Mouse (Mus musculus) splenic B cell, adult 2 months (primary cell): Measurements from ENCODE around the gene Gramd1b.

ENCODE experiments used
- DNase-seq: peaks from one replicate; pipeline ENCODE4 v3.0.0-alpha.2; 2011; ENCODE audit warnings: low read depth, low spot score
- H3K27me3 ChIP-seq: 2 replicates; pipeline ENCODE4 v1.6.1; 2012; ENCODE audit warnings: mild to moderate bottlenecking, low read length, moderate library complexity, mixed read lengths; ENCODE audit not compliant: control insufficient read depth, poor library complexity, insufficient read depth, severe bottlenecking
- H3K36me3 ChIP-seq: 2 replicates; pipeline ENCODE4 v1.6.1; 2012; ENCODE audit warnings: mild to moderate bottlenecking, low read length, moderate library complexity, mixed read lengths; ENCODE audit not compliant: control insufficient read depth, poor library complexity, insufficient read depth, severe bottlenecking

Gramd1b gene

DNA sequence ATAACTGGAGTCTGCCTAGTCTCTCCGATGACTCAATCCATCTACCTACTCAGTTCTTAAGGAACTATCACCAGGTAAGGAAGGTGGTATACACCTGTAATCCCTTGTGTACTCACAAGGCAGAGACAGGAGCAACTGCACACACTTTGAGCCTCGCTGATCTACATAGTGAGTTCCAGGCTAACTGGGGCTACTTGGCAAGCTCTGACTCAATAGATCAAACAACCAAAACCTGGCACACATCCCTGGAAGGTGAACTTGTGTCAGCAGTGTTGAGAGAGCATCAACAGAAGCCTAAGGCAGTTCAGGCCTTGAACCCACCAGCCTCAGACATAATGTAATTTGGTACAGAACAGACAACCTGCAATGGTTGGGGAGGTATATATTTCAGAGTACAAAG, 135.0 kb downstream of the Gramd1b start:
- Histone ChIP-seq H3K36me3 (no peaks in the 10 kb centered on the region), H3K27me3 (no peaks in the 10 kb centered on the region)
- no peak for DNase-seq

DNA sequence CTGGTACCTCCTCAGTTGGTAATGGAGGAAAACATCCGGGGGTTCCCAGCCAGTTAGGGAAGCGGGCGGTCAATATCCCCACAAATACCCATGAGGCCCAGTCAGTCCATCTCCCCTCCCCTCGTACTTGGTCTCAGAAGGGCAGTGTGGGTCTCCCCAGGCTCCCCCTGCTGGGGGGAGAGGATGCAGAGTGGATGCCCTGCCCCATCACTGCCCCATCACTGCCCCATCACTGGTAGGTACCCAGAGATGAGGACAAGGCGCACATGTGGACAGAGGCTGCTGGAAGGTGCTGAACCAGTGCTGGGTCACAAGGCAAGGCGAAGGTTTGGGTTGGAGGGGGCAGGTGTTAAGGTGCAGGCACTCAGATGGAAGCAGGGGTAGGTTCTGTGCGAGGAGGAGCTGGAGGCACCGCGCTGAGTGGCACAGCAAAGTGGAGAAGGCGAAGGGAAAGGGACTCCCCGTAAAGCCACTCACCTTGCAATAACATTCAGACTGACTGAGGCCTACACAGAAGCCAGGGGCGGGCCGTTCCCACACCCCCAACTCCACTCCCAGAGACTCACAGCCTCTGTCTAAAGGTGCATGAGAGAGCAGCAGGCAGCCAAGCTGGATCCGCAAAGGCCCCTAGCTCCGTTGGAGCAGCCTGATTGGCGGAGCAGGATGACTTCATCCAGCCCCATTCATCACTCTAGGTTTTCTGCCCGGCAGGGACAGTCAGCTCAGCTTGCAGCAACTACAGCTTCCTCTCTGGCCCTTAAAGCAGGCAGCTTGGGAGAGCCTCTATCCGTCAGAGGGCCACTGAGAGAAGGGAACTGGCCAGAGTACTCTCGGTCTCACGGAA, 139.1 kb downstream of the Gramd1b start:
- Histone ChIP-seq H3K27me3 (no peaks in the 10 kb centered on the region), H3K36me3 (no peaks in the 10 kb centered on the region)
- peak; percentile 22 for DNase-seq

DNA sequence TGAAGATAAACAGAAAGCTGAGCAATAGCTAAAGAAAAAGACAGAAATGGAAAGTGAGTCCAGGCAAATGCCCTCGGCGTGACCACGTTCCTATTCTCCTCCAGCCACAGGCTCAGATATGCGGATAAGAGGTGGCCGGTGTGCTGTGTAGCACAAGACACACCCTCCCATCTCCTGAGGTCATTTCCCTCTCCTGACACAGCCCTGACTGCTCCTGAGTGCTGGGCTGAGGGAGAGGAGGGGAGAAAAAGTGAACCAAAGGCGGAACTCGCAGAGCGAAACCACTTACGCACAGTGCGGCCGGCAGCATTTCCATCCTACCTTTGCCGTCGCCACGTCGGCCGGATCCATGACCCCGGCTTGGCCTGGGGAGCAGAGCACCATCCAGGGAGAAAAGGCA, 139.8 kb downstream of the Gramd1b start:
- no peaks in the 10 kb centered on the region for H3K36me3 ChIP-seq
- no peaks in the 10 kb centered on the region for H3K27me3 ChIP-seq
- peak; percentile 13 for DNase-seq

DNA sequence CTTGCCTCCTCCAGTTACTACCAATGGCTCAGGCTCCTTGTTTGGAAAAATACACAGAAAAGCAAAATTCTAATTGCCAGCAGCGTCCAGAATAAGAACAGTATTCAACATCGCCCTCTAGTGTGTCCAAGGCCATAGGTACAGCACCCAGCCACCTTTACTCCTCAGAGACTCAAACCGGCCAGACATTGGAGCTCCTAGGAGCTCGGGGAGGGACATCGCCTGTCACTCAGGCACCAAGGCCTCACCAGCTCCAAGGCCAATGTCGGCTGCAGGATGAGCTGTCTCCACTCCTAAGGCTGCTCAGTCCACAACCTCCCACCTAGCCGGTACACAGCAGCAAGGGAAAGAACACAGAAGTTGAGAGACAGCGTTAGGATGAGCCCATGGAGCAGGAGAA, 140.3 kb downstream of the Gramd1b start:
- DNase-seq, result peak; percentile 51
- Histone ChIP-seq H3K27me3 (no peaks in the 10 kb centered on the region), H3K36me3 (no peaks in the 10 kb centered on the region)

DNA sequence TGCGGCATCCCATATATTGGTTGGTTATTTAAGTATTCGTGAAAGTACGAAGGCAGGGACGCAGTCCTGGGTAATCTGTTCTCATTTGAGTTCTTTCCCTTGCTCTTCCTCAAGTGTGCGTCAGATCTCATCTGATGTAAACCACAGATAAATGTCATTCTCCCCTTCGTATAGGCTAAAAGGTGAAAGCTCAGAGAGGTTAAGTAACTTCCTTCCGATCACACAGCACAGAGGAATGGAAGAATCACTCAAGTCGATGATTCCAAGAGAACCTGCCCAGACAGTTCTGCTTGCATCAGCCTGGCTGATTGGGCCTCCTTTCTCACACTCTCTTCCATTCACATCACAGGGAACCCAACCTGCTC, 140.8 kb downstream of the Gramd1b start:
- Histone ChIP-seq H3K36me3 (no peaks in the 10 kb centered on the region), H3K27me3 (no peaks in the 10 kb centered on the region)
- DNase-seq, result no peak

DNA sequence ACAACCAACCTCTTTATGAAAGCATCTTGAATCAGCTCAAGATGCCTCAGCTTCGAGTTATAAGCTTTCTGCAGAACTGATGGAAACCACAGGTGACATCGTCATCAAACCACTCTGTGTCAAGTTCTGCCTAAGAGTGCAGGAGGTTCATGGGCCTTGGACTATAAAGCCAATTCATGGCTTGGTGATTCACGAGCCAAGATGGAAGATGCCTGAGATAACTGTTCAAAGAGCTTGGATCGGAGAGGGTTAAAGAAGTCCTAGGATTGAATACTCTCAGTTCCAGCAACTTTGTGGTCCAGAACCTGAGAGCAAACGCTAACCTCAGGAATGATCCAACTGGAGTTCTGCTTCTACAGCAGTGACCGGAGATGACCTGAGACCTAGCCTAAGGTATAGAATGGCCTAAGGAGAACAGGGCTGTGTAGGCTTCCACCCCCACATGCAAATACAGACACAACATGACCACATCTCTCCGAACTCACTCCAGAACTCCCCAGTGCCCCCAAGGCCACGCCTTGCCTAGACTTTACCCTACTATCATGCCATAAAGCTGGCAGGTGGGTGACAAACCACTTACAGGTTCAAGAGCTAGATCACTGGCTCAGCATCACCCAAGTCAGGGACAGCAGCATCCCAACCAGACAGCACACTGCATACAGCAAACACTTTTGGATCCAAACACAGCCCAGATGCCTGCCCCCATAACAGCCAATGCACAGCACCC, 141.4 kb downstream of the Gramd1b start:
- DNase-seq, result no peak
- no peaks in the 10 kb centered on the region for H3K36me3 ChIP-seq
- H3K27me3 ChIP-seq, result no peaks in the 10 kb centered on the region

DNA sequence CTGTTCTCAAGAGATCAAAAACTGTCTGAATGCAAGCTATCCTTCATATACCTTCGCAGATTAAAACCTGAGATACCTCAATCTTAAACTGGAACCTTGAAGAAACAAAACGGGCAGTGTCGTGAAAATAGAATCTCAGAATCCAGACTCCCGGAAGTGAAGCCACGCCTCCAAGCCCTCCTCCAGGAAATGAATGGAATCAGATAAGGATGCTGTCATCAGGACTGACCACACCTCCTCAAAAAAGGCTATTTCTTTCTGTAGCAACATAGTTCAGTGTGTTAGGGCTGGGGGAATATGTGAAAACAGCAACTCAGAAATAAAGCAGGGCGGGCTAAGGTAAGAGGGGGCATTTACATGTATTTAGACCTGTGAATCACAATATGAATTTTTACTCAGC, 142.0 kb downstream of the Gramd1b start:
- H3K27me3 ChIP-seq, result no peaks in the 10 kb centered on the region
- no peak for DNase-seq
- no peaks in the 10 kb centered on the region for H3K36me3 ChIP-seq

DNA sequence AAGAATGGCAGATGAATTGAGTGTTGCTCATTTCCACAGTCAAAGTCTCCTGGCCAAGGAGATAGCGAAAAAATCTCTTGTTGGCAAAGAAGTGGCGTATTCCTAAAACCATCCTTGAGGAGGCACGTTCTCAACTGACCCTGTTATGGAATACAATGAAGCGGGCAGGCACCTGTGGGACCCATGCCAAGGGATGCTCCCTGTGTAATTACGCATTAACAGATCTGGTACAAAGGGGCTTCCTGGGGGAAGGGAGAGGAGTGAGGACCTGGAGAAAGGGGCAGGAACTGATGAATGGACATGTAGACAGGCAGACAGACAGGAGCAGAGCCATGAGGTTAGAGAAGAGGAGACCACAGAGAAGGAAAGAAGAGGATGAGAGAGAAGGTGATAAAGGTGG, 146.4 kb downstream of the Gramd1b start:
- DNase-seq, result no peak
- no peaks in the 10 kb centered on the region for H3K27me3 ChIP-seq
- no peaks in the 10 kb centered on the region for H3K36me3 ChIP-seq

DNA sequence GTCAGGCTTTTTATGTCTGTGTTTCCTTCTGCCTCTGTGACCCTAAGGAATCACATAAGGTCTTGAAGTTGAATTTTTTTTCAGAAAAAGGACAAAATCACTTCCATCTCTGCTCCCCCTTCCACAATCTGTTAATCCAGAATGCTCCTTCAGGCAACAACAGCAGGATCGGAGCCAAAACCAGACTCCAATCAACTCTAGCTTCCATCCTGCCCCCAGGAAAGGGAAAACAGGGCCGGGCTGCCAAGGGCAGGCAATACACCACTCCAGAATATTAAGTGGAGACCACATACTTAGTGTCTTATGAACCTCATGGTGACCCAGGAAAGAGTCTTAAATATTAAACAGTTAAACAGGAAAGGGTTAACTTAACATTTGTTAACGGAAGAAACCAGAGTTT, 148.7 kb downstream of the Gramd1b start:
- Histone ChIP-seq H3K36me3 (no peaks in the 10 kb centered on the region), H3K27me3 (no peaks in the 10 kb centered on the region)
- DNase-seq, result no peak

DNA sequence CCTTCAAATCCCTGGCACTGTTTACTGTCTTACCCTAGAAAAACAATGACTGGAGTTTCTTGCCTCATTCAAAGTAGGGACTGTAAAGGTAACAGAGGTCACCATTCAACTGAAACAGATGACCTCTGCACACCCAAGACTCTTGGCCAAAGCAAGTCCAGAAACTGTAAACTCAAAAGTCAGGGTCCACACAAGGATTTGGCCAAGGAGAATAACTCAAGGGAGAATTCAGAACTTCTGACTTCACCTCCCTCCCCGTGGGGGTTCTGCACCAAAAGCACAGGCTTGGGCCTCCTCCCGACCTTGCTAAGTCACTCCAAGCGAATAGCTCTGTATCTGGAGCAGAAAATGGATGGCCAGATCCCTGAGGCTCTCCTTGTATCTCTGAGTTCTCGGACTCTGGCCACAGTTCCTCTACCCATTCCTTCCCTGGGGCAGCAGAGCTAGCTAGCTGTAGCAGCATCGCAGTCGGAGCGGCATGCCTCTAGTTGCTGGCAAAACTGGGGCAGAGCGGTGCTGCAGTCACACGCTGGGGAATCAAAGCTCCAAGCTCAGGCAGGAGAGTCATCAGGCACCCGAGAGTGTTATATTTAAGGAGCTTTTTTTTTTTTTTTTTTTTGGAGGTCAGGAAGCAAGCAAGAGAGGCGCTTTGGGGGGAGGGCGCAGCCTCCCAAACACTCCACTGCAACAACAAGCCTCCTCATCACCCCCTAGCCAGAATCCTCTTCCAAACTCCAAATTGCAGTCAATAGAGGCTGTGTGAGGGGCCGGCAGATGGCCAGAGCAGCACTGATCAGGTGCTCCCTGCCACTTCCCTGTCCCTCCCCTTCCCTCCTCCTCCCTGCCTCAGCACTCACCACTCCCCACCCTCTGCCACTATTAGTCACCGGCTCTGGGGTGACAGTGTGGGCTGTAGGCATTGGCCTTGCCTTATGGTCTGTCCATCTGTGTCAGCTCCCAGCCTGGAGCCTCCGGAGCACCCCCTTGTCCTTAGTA, 149.5 kb downstream of the Gramd1b start:
- Histone ChIP-seq H3K27me3 (no peaks in the 10 kb centered on the region), H3K36me3 (no peaks in the 10 kb centered on the region)
- DNase-seq, result no peak

DNA sequence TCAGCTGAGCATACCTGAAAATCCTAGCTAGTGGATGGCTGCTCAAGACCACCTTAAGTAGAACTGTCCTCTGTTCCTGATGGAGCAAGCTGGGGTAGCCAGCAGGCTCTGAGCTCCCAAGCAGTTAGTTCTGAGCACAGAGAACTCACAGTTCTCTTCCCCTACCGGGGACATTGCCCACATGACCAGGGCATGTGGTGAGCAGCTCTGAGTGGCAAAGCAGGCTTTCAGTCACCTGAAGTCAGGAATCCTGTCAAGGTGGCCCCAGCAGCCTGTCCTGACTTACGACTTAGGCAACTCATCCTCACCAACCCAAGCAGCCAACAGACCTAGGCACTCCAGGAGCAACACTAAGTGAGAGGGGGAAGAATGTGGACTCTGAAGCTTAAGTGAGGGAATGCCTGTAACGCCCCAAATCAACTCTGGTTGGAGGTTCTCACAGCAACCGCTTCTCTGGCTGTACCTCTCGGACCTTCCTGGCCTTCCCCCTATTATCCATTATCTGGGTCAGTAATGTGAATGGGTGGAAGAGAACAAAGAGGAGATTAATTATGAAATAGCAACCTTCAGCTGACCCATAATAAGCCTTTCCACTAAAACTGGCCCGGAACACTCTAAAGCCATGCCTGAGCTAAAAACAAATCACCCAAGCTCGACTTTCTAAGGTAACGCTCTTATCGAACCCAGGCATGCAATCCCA, 154.3 kb downstream of the Gramd1b start:
- Histone ChIP-seq H3K27me3 (no peaks in the 10 kb centered on the region), H3K36me3 (no peaks in the 10 kb centered on the region)
- no peak for DNase-seq

DNA sequence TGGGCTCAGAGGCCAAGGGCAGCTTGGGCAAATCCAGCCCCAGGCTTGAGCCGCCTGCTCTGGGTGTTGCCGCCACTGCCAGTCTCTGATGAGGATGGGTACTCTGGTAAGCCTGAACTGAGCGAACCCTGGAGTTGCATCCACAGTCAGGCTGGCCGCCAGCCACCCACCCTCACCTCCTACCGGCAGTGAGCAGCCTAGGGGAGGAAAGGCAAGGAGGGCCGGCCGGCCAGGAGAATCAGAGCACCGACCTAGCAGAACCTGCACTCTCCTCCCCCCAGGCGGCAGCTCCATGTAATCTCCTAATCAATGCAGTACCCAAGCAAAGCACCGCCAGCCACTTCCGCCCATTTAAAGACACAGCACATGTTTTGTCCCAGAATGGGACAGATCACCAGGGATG, 155.0 kb downstream of the Gramd1b start:
- Histone ChIP-seq H3K27me3 (no peaks in the 10 kb centered on the region), H3K36me3 (no peaks in the 10 kb centered on the region)
- DNase-seq, result no peak

DNA sequence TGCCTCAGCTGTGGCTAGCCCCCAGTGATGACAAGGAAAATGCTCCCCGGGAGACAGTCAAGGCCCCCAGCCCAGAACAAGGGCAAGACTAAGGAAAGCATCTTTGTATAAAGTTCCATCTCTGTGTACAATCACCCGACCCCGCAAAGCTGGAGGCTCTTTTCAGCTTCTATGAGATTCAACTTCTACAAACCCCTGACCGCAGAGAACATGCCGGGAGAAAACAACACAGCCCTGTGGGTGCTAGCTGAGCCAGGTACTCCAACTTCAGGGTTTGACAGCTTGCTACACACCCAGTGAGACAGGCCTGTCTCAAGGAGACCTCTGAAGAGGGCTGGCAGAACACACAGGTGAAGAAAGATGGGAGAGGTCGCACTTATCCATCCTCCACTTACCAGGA, 155.7 kb downstream of the Gramd1b start:
- no peaks in the 10 kb centered on the region for H3K36me3 ChIP-seq
- H3K27me3 ChIP-seq, result no peaks in the 10 kb centered on the region
- no peak for DNase-seq

DNA sequence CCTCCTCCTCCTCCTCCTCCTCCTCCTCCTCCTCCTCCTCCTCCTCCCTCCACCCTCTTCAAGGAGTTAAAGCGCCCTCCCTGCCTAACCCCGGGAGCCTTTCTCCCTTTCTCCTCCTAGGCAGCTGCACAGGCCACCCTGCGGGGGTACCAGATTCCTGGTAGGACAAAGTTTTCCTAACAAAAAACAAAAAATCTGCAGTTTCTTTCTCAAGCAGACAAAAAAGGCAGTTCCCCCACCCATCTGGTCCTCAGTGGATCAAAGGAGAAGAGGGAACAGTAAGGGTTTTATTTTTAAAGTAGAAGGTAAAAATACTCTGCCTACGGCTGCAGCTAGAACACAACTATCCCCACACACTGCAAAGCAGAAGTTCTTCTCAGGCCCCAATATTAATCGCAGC, 156.2 kb downstream of the Gramd1b start:
- no peak for DNase-seq
- no peaks in the 10 kb centered on the region for H3K27me3 ChIP-seq

More for the DNA sequence above, 156.2 kb downstream of the Gramd1b start:
- H3K36me3 ChIP-seq, result no peaks in the 10 kb centered on the region
